Mouse (Mus musculus) T-helper 17 cell (primary cell): Measurements from ENCODE around the gene Khdrbs1.
"Not testable (repeated sequence)": the region's sequence is repeated elsewhere in the genome, so short reads cannot be mapped to it uniquely, and the experiment has no call there.

Experiments used
- in situ Hi-C, 2 experiments: fragments of 300-600 bp; cut with MboI, MseI; formaldehyde crosslinking; loops; 1 replicate in 1 of 2; 2 replicates in 1 of 2; pipeline ENCODE4 v1.15.1; 2025; ENCODE audit warnings: high pct_unique_total_duplicates in 2 of 2

Khdrbs1 gene

GRCm38 (mm10) chr4:129746591-129746990, 4.5 kb upstream of the Khdrbs1 start:
- in situ Hi-C loops: no loop called here

- in situ Hi-C loops: no loop called here
Observed at GRCm38 (mm10) chr4:129746106-129746505, 4.0 kb upstream of the Khdrbs1 start.

GRCm38 (mm10) chr4:129743494-129743893, 1.4 kb upstream of the Khdrbs1 start:
- in situ Hi-C loops: no loop called here

- in situ Hi-C loops: no loop called here
Observed at GRCm38 (mm10) chr4:129743010-129743390, 897 bp upstream of the Khdrbs1 start.

- in situ Hi-C loops: no loop called here
Observed at GRCm38 (mm10) chr4:129741974-129742231, 200 bp downstream of the Khdrbs1 start.

DNA sequence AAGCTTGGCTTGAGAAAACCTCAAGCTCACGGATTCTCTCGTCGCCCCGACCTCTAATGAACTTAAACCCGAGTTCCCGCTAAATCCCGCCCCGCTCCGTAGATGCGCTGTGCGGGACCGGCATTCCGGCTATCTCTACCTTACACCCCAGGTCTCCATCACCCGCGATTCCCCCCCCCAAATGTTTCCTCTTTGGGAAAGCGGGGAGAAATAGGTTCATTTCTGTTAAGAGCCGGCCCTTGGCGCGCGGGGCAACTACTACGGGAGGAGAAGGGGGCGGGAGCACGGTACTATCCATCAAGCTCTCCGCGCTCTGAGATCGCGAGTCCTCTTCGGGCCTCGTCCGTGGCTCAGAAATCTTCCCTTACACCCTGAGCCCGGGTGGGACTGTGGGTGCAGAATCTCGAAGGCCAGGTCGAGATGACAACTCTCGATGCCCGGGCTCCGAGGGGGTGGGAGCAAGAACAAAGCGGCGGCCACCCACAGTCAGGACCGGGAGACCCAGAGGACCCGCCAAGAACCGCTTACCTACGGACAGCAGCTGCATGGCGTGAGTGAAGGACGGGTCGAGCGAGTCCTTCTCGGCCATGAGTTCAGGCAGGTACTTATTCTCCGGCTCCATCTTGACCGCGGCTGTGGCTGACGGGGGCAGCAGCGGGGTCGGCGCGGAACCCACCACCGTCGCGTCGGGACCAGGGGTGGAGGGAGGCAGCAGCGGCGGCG, 691 bp downstream of the Khdrbs1 start:
- in situ Hi-C loops: no loop called here

- in situ Hi-C loops: no loop called here
Observed at GRCm38 (mm10) chr4:129739111-129739645, 2.9 kb downstream of the Khdrbs1 start.

GRCm38 (mm10) chr4:129736173-129736572, 5.9 kb downstream of the Khdrbs1 start:
- in situ Hi-C loops: no loop called here

- in situ Hi-C loops: not testable (repeated sequence)
Observed at GRCm38 (mm10) chr4:129735485-129735884, 6.6 kb downstream of the Khdrbs1 start.

DNA sequence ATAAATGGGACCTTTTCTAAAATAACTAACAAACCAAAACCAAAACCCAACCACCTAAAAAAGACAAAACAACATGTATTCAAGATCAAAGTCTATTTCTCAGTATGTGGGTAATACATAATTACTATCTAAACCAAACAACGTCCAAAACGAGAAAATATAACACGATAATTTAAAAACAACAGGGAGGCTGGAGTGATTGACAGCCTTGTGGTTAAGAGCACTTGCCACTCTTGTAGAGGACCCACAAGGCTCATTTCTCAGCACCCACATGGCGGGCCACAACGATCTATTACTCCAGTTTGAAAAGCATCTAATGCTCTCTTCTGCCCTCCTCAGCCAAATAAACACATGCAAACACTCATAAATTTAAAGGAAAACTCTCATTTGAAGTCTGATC, 10.7 kb downstream of the Khdrbs1 start:
- in situ Hi-C loops: no loop called here

GRCm38 (mm10) chr4:129716310-129716709, 25.8 kb downstream of the Khdrbs1 start:
- in situ Hi-C loops: no loop called here

- in situ Hi-C loops: loop anchor here in 1 of 2 experiments (10.0 kb wide), 1 partner anchor 125 kb away; no protein-coding TSS in a partner anchor
Observed at GRCm38 (mm10) chr4:129709486-129710129, 32.5 kb downstream of the Khdrbs1 start.

DNA sequence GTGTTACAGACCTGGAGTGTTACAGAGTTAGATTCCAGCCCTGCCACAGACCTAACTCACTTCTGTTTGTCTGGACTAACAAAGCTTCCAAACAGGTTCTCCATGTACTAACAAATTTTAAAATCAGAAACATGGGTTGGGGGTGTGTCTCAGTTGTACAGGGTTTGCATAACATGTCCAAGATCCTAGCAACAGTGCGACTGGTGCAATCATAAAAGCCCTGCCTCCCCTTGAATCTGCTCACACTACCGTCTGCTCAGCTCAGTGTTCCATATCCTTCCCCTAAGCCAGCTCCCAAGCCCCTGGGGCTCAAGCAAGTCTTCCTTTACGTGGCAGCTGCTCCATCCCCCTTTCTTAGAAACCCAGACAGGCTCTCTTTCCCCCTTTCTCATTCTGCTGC, 35.4 kb downstream of the Khdrbs1 start:
- in situ Hi-C loops: loop anchor here in 1 of 2 experiments (10.0 kb wide), 1 partner anchor 128 kb away; no protein-coding TSS in a partner anchor

GRCm38 (mm10) chr4:129702454-129702853, 39.6 kb downstream of the Khdrbs1 start:
- in situ Hi-C loops: loop anchor here in 1 of 2 experiments (10.0 kb wide), 1 partner anchor 132 kb away; no protein-coding TSS in a partner anchor

GRCm38 (mm10) chr4:129701503-129702377, 40.4 kb downstream of the Khdrbs1 start:
- in situ Hi-C loops: loop anchor here in 1 of 2 experiments (10.0 kb wide), 1 partner anchor 133 kb away; no protein-coding TSS in a partner anchor

DNA sequence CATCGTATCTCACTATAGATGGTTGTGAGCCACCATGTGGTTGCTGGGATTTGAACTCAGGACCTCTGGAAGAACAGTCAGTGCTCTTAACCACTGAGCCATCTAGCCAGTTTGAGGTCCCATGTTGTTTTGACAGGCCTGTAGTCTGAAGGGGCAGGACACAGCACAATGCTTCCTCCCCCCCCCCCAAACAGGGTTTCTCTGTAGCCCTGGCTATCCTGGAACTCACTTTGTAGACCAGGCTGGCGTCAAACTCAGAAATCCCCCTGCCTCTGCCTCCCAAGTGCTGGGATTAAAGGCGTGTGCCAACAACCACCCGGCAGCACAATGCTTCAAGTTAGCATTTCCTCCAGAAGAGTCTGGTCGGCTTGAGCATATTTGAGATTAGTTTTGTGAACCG, 41.4 kb downstream of the Khdrbs1 start:
- in situ Hi-C loops: loop anchor here in 1 of 2 experiments (10.0 kb wide), 1 partner anchor 134 kb away; no protein-coding TSS in a partner anchor

- in situ Hi-C loops: loop anchor here in 1 of 2 experiments (10.0 kb wide), 1 partner anchor 135 kb away; no protein-coding TSS in a partner anchor
Observed at GRCm38 (mm10) chr4:129700216-129700615, 41.9 kb downstream of the Khdrbs1 start.

DNA sequence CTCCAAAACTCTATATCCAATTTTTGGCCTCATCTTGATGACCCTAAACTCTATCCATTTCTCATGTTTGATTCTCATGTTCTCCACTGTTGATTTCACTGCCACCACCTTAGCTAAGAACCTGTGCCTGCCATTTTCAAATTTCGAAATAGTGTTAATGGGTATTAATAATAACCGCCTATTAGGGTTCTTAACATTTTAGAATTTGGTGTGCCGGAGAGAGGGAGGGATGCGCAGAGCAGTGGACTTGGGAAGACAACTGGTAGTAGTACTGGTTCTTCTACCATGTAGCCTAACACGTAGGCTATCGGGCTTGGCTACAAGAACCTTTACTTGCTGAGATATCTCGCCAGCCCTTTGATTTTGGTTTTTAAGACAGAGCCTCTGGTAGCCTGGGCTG, 44.9 kb downstream of the Khdrbs1 start:
- in situ Hi-C loops: no loop called here

GRCm38 (mm10) chr4:129696158-129696985, 45.7 kb downstream of the Khdrbs1 start, which contains the start of gene Tmem39b:
Tmem39b (minus strand) TSS chr4:129696838.
- in situ Hi-C loops: no loop called here

DNA sequence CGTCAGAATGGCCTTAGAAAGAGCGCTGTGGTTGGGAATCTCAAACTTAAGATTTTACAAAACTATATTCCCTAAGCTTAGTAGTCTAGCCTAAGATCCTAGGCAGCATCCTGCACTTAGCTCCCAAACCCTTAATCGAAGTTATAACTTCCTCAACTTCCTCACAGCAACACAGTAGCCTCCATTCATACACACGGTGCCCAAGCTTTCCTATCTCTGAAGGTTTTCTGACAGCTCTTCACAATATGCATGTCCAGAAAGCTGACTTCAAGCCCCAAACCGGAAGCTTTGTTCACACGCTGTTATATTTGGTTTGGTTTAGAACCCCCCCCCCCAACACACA, 46.3 kb downstream of the Khdrbs1 start:
- in situ Hi-C loops: no loop called here

GRCm38 (mm10) chr4:129684531-129684930, 57.6 kb downstream of the Khdrbs1 start:
- in situ Hi-C loops: no loop called here
